ENCODE assay signal across 12 mouse cellular contexts in genomic region chr7:137278171-137278570, GRCm38 (mm10). TPM values are rescaled to one million over a fixed set of nuclear protein-coding genes. Genes with fewer than 3 reads are reported as not detected.
A peak's percentile ranks its signal among the peaks of the same experiment; 100 is the strongest.
DNase-seq lines count a peak whose midpoint lies in the region; ATAC-seq lines count a peak whose summit lies in the region.
"Had no signal": no experiment of that assay in that cellular context is flagged by ENCODE, and none has a peak within 500 bp of the region (broad histone marks: within the 10 kb centered on the region; RNA-seq: fewer than 3 reads in every experiment).

No protein-coding gene starts in this region.

- no peak overlapping the region for H3K9ac ChIP-seq in hindbrain, embryonic 13.5 days
- H3K9ac ChIP-seq in hindbrain, embryonic 12.5 days = no peak overlapping the region
- no peak overlapping the region for H3K9ac ChIP-seq in neural tube, embryonic 13.5 days
- H3K9ac ChIP-seq: embryonic facial prominence, embryonic 12.5 days had no signal

- no peak overlapping the region for H3K4me3 ChIP-seq in hindbrain, embryonic 13.5 days
- H3K4me3 ChIP-seq in hindbrain, embryonic 12.5 days = no peak overlapping the region
- H3K4me3 ChIP-seq in neural tube, embryonic 13.5 days = no peak overlapping the region
- H3K4me3 ChIP-seq: embryonic facial prominence, embryonic 12.5 days had no signal

- H3K27ac ChIP-seq in hindbrain, embryonic 13.5 days = peak overlapping the region; percentile 52; the same call in 1 of the 2 replicates
- no peak overlapping the region for H3K27ac ChIP-seq in hindbrain, embryonic 12.5 days
- 0 out of 2 replicates have a peak overlapping the region, but pooled peaks have one; percentile 6 for H3K27ac ChIP-seq in neural tube, embryonic 13.5 days (replicated peaks)
- H3K27ac ChIP-seq: embryonic facial prominence, embryonic 12.5 days had no signal

- H3K4me1 ChIP-seq in hindbrain, embryonic 13.5 days (replicated peaks) = peaks cover 67% of the 10 kb centered on the region
- peaks cover 21% of the 10 kb centered on the region; the same call in 1 of the 2 replicates for H3K4me1 ChIP-seq in hindbrain, embryonic 12.5 days
- peaks cover 73% of the 10 kb centered on the region for H3K4me1 ChIP-seq in neural tube, embryonic 13.5 days (replicated peaks)

- WGBS in hindbrain, embryonic 13.5 days = 81% methylated on average over 7 of the region's 7 CpGs
- 85% methylated on average over 7 of the region's 7 CpGs for WGBS in hindbrain, embryonic 12.5 days
- 79% methylated on average over 7 of the region's 7 CpGs for WGBS in neural tube, embryonic 13.5 days

- ATAC-seq in hindbrain, embryonic 13.5 days (ENCODE audit: low FRiP score) = no peak
- no peak for ATAC-seq in hindbrain, embryonic 12.5 days (ENCODE audit: low FRiP score)
- ATAC-seq in neural tube, embryonic 13.5 days (ENCODE audit: low read depth) = no peak
- ATAC-seq: intestine, postnatal 0 days had no signal

- H3K9me3 ChIP-seq in hindbrain, embryonic 13.5 days = no peaks in the 10 kb centered on the region
- no peaks in the 10 kb centered on the region for H3K9me3 ChIP-seq in hindbrain, embryonic 12.5 days (replicated peaks)
- no peaks in the 10 kb centered on the region for H3K9me3 ChIP-seq in neural tube, embryonic 13.5 days
- H3K9me3 ChIP-seq: embryonic facial prominence, embryonic 12.5 days had no signal

- H3K27me3 ChIP-seq in hindbrain, embryonic 13.5 days = no peaks in the 10 kb centered on the region
- H3K27me3 ChIP-seq in hindbrain, embryonic 12.5 days = 0 out of 2 replicates have a peak, but pooled peaks cover 4% of the 10 kb centered on the region
- H3K27me3 ChIP-seq in neural tube, embryonic 13.5 days = no peaks in the 10 kb centered on the region
- H3K27me3 ChIP-seq: embryonic facial prominence, embryonic 12.5 days had no signal

- no peaks in the 10 kb centered on the region for H3K36me3 ChIP-seq in hindbrain, embryonic 13.5 days
- H3K36me3 ChIP-seq in hindbrain, embryonic 12.5 days = no peaks in the 10 kb centered on the region
- no peaks in the 10 kb centered on the region for H3K36me3 ChIP-seq in neural tube, embryonic 13.5 days
- H3K36me3 ChIP-seq: embryonic facial prominence, embryonic 12.5 days had no signal

- H3K4me2 ChIP-seq in hindbrain, embryonic 13.5 days = no peak overlapping the region
- no peak overlapping the region for H3K4me2 ChIP-seq in hindbrain, embryonic 12.5 days (replicated peaks)
- no peak overlapping the region for H3K4me2 ChIP-seq in neural tube, embryonic 13.5 days
- H3K4me2 ChIP-seq: embryonic facial prominence, embryonic 12.5 days; liver, embryonic 11.5 days had no signal

- DNase-seq in neural tube, embryonic 10.5 days (ENCODE audit: extremely low spot score, low spot score) = no peak
- peak; percentile 37 to 56 for DNase-seq in gastrocnemius, adult 8-10 months (ENCODE audit: low spot score in 2 of 2)
- no peak for DNase-seq in layer of hippocampus, adult 9-11 months
- no peak for DNase-seq in kidney, postnatal 4 days
- DNase-seq: right cerebral cortex, postnatal 25 days; thymus, adult 2 months had no signal

RNA-seq across cellular contexts. Expression of gene Ebf3, which starts 36.1 kb away (rescaled TPM):
- 22.2 and 27.7 TPM in 2 replicates for polyA plus RNA-seq in hindbrain, embryonic 13.5 days (2015; fragmentation: Nextera tagmentation; extraction: Ambion mirVana)
- 23.0 and 23.4 TPM in 2 replicates for polyA plus RNA-seq in hindbrain, embryonic 12.5 days (2016; fragmentation: Nextera tagmentation; extraction: Ambion mirVana)
- polyA plus RNA-seq in neural tube, embryonic 13.5 days (2015; fragmentation: Nextera tagmentation; extraction: Ambion mirVana) = 23.9 and 24.1 TPM in 2 replicates
- total RNA-seq in gastrocnemius, adult 8-10 months (2022) = 1 to 10 TPM; 5.8 to 8.5 (median 7.1) TPM

Comparison
In these comparisons a context has a peak if more than half of its experiments do, and no peak if none do; other contexts are left out.
1. DNase-seq: peak in gastrocnemius, adult 8-10 months (2 of 2); none in neural tube, embryonic 10.5 days (single experiment), layer of hippocampus, adult 9-11 months (single experiment) and kidney, postnatal 4 days (0 of 2).